Mouse (Mus musculus): ENCODE data around the gene Slc7a11. TPM values are rescaled to one million over a fixed set of nuclear protein-coding genes. Genes with fewer than 3 reads are reported as not detected.

Slc7a11 gene
- total and polyA plus RNA-seq, 2 experiments from 2014 or later: 0.04 to 0.08 TPM

GRCm38 (mm10) chr3:49854277-49854676 lies 589.1 kb downstream of the Slc7a11 start:
- Histone ChIP-seq H3K4me3 (ENCODE audit: low read depth, low read length) (no peak overlapping the region), H3K9me3 (replicated peaks; ENCODE audit: control insufficient read depth, low read length) (no peaks in the 10 kb centered on the region), H3K4me1 (ENCODE audit: control insufficient read depth, insufficient read depth) (no peaks in the 10 kb centered on the region), H3K27ac (ENCODE audit: low read depth) (no peak overlapping the region), H3K9ac (replicated peaks; ENCODE audit: low read depth, low read length) (no peak overlapping the region), H3K36me3 (replicated peaks; ENCODE audit: control insufficient read depth, insufficient read depth, low read length) (no peaks in the 10 kb centered on the region), H3K27me3 (ENCODE audit: control insufficient read depth, insufficient read depth, low read length) (no peaks in the 10 kb centered on the region), H3K4me2 (ENCODE audit: low read depth, low read length) (no peak overlapping the region)
- ATAC-seq (ENCODE audit: insufficient read depth, low read depth): no peak
- WGBS: 60% methylated on average over 2 of the region's 2 CpGs
- DNase-seq (ENCODE audit: low spot score): no peak
- no peak for TF ChIP-seq EP300 (IDR thresholded peaks at IDR 0.05; ENCODE audit: low read depth)
- TF ChIP-seq CTCF (IDR thresholded peaks at IDR 0.05; ENCODE audit: low read depth): no peak

DNA sequence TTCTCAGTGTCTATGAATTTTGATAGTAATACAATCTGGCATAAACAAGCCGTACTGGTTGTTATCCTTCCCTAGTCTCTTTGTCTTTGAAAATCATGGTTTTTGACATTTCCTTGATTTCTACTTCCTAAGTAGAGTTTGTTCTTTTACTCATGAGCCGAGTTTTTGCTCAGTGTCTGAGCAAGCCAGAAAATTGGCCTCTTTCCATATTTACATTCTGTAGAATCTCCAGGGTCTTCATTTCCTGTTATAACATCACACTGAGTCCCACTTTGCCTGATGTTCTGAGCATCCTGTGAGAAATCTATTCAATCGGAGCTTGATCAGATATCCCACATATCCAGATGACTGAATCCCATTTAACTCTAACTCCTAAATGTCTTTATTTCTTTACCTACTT lies 600.4 kb downstream of the Slc7a11 start:
- Histone ChIP-seq H3K4me2 (ENCODE audit: low read depth, low read length) (no peak overlapping the region), H3K4me1 (ENCODE audit: control insufficient read depth, insufficient read depth) (no peaks in the 10 kb centered on the region), H3K27ac (ENCODE audit: low read depth) (no peak overlapping the region), H3K27me3 (ENCODE audit: control insufficient read depth, insufficient read depth, low read length) (no peaks in the 10 kb centered on the region), H3K9ac (replicated peaks; ENCODE audit: low read depth, low read length) (no peak overlapping the region), H3K4me3 (ENCODE audit: low read depth, low read length) (no peak overlapping the region), H3K9me3 (replicated peaks; ENCODE audit: control insufficient read depth, low read length) (no peaks in the 10 kb centered on the region), H3K36me3 (replicated peaks; ENCODE audit: control insufficient read depth, insufficient read depth, low read length) (no peaks in the 10 kb centered on the region)
- TF ChIP-seq CTCF (IDR thresholded peaks at IDR 0.05; ENCODE audit: low read depth) (no peak), EP300 (IDR thresholded peaks at IDR 0.05; ENCODE audit: low read depth) (no peak)
- 55% methylated on average over 3 of the region's 3 CpGs for WGBS
- DNase-seq (ENCODE audit: low spot score) (no peak), ATAC-seq (ENCODE audit: insufficient read depth, low read depth) (no peak)

Data from heart, postnatal 0 days (tissue).